Mouse (Mus musculus) hindbrain, embryonic 16.5 days (tissue): ENCODE measurements around the gene Veph1. TPM values are rescaled to one million over a fixed set of nuclear protein-coding genes. Genes with fewer than 3 reads are reported as not detected.

Experiments
- ATAC-seq: fragments of 200-750 bp; cut with Nextera tagmentation; 2 replicates; pipeline ENCODE4 v1.8.0; 2017; ENCODE audit warnings: moderate TSS enrichment, moderate library complexity
- H3K27ac ChIP-seq: fragments of 300-500 bp; sonication (generic); 2 replicates; pipeline ENCODE4 v1.5.1; 2014; ENCODE audit warnings: low read depth, mild to moderate bottlenecking, control low read depth, low read length, moderate library complexity
- H3K27me3 ChIP-seq: fragments of 300-500 bp; sonication (generic); replicated peaks from 2 replicates; pipeline ENCODE4 v1.6.1; 2014; ENCODE audit warnings: low read length; ENCODE audit not compliant: control insufficient read depth, insufficient read depth
- H3K36me3 ChIP-seq: fragments of 300-500 bp; sonication (generic); 2 replicates; pipeline ENCODE4 v1.6.1; 2014; ENCODE audit warnings: mild to moderate bottlenecking, low read length, moderate library complexity, mixed read lengths; ENCODE audit not compliant: control insufficient read depth, insufficient read depth
- H3K4me1 ChIP-seq: fragments of 300-500 bp; sonication (generic); 2 replicates; pipeline ENCODE4 v1.6.1; 2014; ENCODE audit warnings: low read depth, low read length; ENCODE audit not compliant: control insufficient read depth, insufficient read depth
- H3K4me2 ChIP-seq: fragments of 300-500 bp; sonication (generic); 2 replicates; pipeline ENCODE4 v1.6.1; 2014; ENCODE audit warnings: mild to moderate bottlenecking, low read length, control low read depth, moderate library complexity
- H3K4me3 ChIP-seq: fragments of 300-500 bp; sonication (generic); 2 replicates; pipeline ENCODE4 v1.5.1; 2014; ENCODE audit warnings: mild to moderate bottlenecking, low read length, control low read depth, moderate library complexity
- H3K9ac ChIP-seq: fragments of 300-500 bp; sonication (generic); 2 replicates; pipeline ENCODE4 v1.6.1; 2014; ENCODE audit warnings: low read depth, mild to moderate bottlenecking, control low read depth, low read length, moderate library complexity
- H3K9me3 ChIP-seq: fragments of 300-500 bp; sonication (generic); 2 replicates; pipeline ENCODE4 v1.6.1; 2014; ENCODE audit warnings: mild to moderate bottlenecking, low read length, moderate library complexity; ENCODE audit not compliant: control insufficient read depth
- WGBS: fragments of 180-500 bp; shearing (Covaris S2); extraction: QIAGEN DNeasy Blood & Tissue Kit; methylation state at CpG from one replicate; pipeline ENCODE4 v1.1.7; 2014; 5-methylcytosine and 5-hydroxymethylcytosine counted together
- polyA plus RNA-seq: library from polyadenylated mRNA; unstranded; fragments of >200 nt; fragmentation: Nextera tagmentation; extraction: Ambion mirVana; gene quantifications from 2 replicates; pipeline ENCODE4 v1.2.1, GENCODE M21; 2015

Veph1 gene
- polyA plus RNA-seq, 1 experiment from 2014 or later, result 1.6 TPM

DNA sequence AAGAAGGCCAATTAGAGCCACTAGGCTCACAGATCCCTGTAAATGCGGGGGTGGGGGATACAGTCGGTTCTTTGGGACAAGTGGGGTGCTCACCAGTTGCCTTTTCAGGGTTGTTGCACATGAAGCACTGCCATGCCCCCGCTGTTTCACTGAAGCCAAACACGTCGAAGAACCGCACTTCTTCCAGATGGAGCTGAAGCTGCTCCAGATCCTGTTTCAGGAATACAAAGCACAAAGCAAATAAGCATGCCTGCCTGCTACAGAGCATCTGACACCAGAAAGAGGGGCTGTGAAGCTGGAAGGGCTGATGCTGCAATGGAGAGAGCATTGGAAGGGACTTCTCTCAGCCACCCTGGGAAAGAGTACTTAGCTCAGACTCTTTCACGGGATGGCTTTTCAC is 209.0 kb downstream of the Veph1 start:
- no peak overlapping the region for H3K4me2 ChIP-seq
- WGBS, result 80% methylated on average over 7 of the region's 7 CpGs
- H3K4me1 ChIP-seq, result no peaks in the 10 kb centered on the region
- ATAC-seq, result no peak
- no peaks in the 10 kb centered on the region for H3K36me3 ChIP-seq
- no peak overlapping the region for H3K9ac ChIP-seq
- H3K27ac ChIP-seq, result no peak overlapping the region
- no peaks in the 10 kb centered on the region for H3K27me3 ChIP-seq
- H3K4me3 ChIP-seq, result no peak overlapping the region
- H3K9me3 ChIP-seq, result no peaks in the 10 kb centered on the region

DNA sequence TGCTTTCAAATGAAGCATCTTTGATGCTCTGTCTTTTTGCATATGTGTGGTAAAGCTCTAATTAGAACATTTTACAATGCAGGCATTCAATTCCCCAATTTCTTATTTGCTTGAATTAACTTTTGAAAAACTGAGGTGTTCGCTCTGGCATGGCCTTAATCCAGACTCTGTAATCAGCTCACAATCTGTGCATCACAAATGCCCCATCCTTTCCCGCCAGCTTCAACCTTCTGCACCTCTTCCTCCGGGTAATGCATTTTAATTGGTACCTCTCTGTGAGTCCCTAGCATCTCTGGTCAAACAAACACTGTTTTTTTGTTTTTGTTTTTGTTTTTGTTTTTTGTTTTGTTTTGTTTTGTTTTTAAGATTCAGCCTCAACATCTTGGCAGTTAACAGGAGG is 212.8 kb downstream of the Veph1 start:
- no peaks in the 10 kb centered on the region for H3K9me3 ChIP-seq
- no peaks in the 10 kb centered on the region for H3K36me3 ChIP-seq
- H3K4me1 ChIP-seq, result no peaks in the 10 kb centered on the region
- WGBS, result 72% methylated on average over 3 of the region's 3 CpGs
- H3K4me2 ChIP-seq, result no peak overlapping the region
- ATAC-seq, result no peak
- no peak overlapping the region for H3K9ac ChIP-seq
- no peak overlapping the region for H3K27ac ChIP-seq
- no peak overlapping the region for H3K4me3 ChIP-seq
- H3K27me3 ChIP-seq, result no peaks in the 10 kb centered on the region

DNA sequence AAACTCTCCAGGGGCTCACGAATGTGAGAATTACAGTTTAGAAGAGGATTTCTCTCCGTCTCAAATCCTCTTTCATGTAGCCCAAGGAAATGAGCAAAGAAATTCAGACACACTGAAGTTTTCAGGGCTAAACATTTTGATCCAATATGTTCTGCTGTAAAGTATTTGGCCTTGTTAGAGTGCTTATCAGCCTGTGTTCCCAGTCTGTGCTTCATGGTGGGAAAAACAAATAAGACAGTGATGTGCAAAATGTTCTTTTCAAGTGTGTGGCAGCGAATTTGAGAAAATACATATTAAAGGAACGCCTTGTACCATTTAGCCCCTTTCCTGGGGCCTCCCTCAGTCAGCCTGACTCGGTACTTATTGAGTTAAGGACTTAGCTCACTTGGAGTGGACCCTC is 213.2 kb downstream of the Veph1 start:
- Histone ChIP-seq H3K4me2 (no peak overlapping the region), H3K4me1 (no peaks in the 10 kb centered on the region), H3K4me3 (no peak overlapping the region), H3K27me3 (no peaks in the 10 kb centered on the region), H3K9me3 (no peaks in the 10 kb centered on the region), H3K27ac (no peak overlapping the region), H3K9ac (no peak overlapping the region), H3K36me3 (no peaks in the 10 kb centered on the region)
- no peak for ATAC-seq
- WGBS, result 74% methylated on average over 5 of the region's 5 CpGs

DNA sequence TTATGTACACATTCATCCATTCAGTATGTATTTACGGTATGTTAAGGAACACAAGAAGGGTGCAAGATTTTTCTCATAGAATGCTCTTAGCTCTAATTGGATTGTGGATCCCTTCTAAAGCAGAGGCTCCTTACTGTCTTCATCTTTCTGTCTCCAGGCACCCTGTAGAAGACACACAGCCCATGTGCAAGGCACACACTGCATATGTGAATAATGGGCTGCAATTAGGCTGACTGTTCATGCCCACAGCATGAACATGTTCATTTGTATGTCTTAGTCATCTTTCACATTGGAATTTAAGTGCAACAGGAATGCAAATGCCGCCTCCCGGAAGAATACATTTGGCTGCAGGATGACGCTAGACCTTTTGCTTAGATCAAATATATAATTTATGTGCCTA is 213.7 kb downstream of the Veph1 start:
- no peak overlapping the region for H3K4me2 ChIP-seq
- 0 out of 2 replicates have a peak, but pooled peaks have one; percentile 27 for ATAC-seq
- H3K36me3 ChIP-seq, result no peaks in the 10 kb centered on the region
- H3K4me3 ChIP-seq, result no peak overlapping the region
- WGBS, result 76% methylated on average over 4 of the region's 4 CpGs
- no peaks in the 10 kb centered on the region for H3K4me1 ChIP-seq
- no peaks in the 10 kb centered on the region for H3K27me3 ChIP-seq
- H3K9ac ChIP-seq, result no peak overlapping the region
- no peaks in the 10 kb centered on the region for H3K9me3 ChIP-seq
- H3K27ac ChIP-seq, result no peak overlapping the region

DNA sequence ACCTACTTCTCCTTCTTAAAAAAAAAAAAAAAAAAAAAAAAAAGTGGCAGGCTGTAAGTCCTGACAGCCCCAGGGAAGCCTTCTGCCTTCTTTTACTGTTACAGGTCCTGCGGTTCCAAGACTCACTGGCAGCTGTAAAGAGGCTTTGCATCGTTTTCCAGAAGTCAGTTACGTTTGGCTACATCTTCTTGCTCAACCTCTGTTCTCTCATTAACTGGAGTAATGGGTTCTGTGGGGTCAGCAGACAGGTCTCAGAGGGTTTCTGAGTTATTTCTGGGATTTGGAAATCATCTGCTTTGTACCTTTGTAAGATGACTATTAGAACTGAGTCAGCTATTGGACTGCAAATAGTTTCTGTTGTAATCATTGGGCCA is 215.3 kb downstream of the Veph1 start:
- WGBS, result 44% methylated on average over 3 of the region's 3 CpGs
- H3K36me3 ChIP-seq, result no peaks in the 10 kb centered on the region
- no peaks in the 10 kb centered on the region for H3K9me3 ChIP-seq
- no peak overlapping the region for H3K9ac ChIP-seq
- H3K4me2 ChIP-seq, result no peak overlapping the region
- H3K27ac ChIP-seq, result no peak overlapping the region
- no peaks in the 10 kb centered on the region for H3K27me3 ChIP-seq
- no peaks in the 10 kb centered on the region for H3K4me1 ChIP-seq
- no peak overlapping the region for H3K4me3 ChIP-seq
- no peak for ATAC-seq

DNA sequence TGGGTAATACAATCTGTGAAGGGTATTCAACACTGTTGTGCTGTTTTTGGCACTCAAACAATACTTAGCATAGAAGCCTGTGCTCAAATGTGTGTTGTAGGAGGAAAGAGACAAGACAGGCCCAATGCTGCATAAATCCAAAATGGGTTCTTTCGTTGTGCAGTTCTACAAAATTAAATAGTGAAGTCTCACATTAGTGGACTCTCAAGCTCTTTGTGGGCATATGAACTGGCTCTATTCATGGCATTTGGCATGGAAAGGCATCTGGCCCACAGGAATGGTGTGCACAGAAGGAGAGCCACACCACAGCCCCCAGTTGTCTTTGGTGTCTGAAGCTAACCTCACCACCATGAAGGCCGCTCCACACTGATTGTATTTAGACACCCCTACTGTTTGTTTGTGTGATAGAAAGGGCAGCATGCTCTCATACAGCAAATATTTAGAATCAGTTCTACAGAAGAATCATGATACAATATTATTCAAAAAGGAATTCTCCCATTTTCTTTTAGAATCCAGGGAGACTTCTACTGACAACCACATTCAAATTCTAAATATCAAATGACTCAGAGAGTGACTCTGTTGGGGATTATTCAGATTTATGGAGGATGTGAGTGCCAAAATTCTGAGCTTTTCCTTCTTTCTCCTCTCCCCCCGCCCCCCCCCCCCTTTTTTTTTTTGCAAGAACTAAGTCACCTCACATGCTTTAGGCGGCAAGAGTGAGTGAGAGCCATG is 215.8 kb downstream of the Veph1 start:
- Histone ChIP-seq H3K36me3 (no peaks in the 10 kb centered on the region), H3K9me3 (no peaks in the 10 kb centered on the region), H3K4me2 (no peak overlapping the region), H3K4me3 (no peak overlapping the region), H3K27me3 (no peaks in the 10 kb centered on the region), H3K27ac (no peak overlapping the region), H3K4me1 (no peaks in the 10 kb centered on the region), H3K9ac (no peak overlapping the region)
- no peak for ATAC-seq
- 70% methylated on average over 3 of the region's 4 CpGs for WGBS

DNA sequence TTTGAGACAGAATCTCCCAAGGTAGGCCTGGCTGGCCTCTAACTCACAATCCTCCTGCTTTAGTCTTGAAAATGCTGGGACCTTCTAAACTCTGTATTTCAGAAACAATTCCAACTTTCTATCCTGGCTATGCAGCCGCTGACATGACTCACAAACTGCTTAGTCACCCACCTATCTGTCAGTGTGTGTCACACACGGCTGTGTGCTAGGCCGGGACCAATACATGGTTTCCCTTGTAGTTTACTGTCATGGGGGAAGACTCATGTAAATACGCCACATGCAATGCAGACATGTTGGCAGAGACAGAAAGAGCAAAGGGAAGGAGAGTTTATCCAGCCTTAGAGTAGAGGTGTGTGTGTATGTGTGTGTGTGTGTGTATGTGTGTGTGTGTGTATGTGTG is 216.8 kb downstream of the Veph1 start:
- Histone ChIP-seq H3K36me3 (no peaks in the 10 kb centered on the region), H3K27ac (no peak overlapping the region), H3K4me1 (no peaks in the 10 kb centered on the region), H3K4me3 (no peak overlapping the region), H3K9me3 (no peaks in the 10 kb centered on the region), H3K27me3 (no peaks in the 10 kb centered on the region), H3K9ac (no peak overlapping the region), H3K4me2 (no peak overlapping the region)
- 84% methylated on average over 4 of the region's 4 CpGs for WGBS
- ATAC-seq, result no peak

DNA sequence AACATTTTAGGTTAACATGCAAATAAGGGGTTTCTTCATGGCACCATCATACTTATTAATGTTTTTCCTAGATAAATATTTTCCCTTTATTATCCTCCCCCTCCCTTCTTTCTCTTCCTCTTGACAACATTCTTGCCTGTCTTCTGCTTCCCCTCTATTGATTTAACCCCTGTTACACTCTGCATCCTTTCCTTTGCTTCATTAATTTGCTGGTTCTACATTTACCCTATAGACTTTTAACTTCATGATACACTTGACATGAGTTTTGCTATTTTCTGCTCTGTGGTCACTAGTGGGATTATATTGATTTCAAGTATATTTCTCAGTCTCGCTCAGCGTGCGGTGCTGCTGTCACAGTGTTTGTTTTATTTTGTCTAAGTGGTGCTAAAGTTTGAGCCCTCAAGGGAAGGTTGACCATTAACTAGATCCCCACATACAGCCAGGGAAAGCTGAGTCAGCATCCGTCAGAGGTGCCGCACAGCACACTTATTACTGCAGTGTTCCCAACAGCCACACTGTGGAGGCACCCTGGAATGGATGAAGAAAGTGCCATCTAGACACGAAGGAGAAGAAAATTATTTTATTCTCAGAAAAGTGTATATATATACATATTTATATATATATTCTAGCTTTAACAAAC is 217.6 kb downstream of the Veph1 start:
- Histone ChIP-seq H3K27ac (no peak overlapping the region), H3K36me3 (no peaks in the 10 kb centered on the region), H3K4me1 (no peaks in the 10 kb centered on the region), H3K4me2 (no peak overlapping the region), H3K4me3 (no peak overlapping the region), H3K9ac (no peak overlapping the region), H3K9me3 (no peaks in the 10 kb centered on the region), H3K27me3 (no peaks in the 10 kb centered on the region)
- WGBS, result 63% methylated on average over 6 of the region's 6 CpGs
- no peak for ATAC-seq

DNA sequence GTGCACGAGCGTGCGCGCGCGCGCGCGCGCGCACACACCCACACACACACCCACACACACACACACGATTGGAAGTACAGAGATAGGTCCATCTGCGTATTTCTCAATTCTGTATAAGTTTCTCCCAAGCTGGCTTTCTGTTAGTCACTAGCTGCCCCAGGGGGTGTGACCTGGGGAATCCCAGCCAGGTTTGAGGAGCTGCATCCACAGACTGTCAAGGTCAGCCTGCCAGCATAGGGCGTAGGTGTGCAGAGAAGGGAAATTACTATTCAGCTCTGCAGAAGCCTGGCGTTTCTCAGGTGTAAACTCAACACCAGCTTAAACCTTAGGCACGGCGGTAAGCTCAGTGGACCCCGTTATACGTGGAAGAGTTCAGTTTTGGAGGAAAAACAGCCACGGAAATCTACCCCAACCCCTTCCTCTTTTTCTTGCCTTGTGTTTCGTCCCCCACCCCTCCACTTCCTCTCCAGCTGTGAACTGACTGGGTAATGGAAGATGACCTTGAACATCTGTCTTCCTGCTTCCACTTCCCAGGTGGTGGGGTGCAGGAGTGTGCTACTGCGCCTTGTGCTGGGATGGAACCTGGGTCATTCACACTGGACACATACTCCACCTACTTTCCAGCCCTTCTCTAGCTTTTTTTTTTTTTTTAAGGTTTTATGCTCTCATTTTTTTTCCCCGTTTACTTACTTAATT is 218.5 kb downstream of the Veph1 start:
- ATAC-seq, result no peak
- Histone ChIP-seq H3K4me3 (no peak overlapping the region), H3K27me3 (no peaks in the 10 kb centered on the region), H3K9ac (no peak overlapping the region), H3K4me2 (no peak overlapping the region), H3K27ac (no peak overlapping the region), H3K4me1 (no peaks in the 10 kb centered on the region), H3K36me3 (no peaks in the 10 kb centered on the region), H3K9me3 (no peaks in the 10 kb centered on the region)
- 88% methylated on average over 21 of the region's 23 CpGs for WGBS
